24 mouse cellular contexts compared by ENCODE assay signal in genomic region chr1:105669700-105670099, GRCm38 (mm10).
"Had no signal": no experiment of that assay in that cellular context is flagged by ENCODE, and none has a peak within 500 bp of the region (broad histone marks: within the 10 kb centered on the region; RNA-seq: fewer than 3 reads in every experiment).

No protein-coding gene starts in this region.

- H3K9ac ChIP-seq: heart, embryonic 12.5 days; hindbrain, embryonic 12.5 days; hindbrain, embryonic 14.5 days; intestine, embryonic 15.5 days; limb, embryonic 13.5 days; limb, embryonic 15.5 days had no signal

- ATAC-seq: hindbrain, embryonic 16.5 days; inflammation-experienced regulatory T-cells, adult 6 months; intestine, embryonic 15.5 days; intestine, postnatal 0 days had no signal

- H3K9me3 ChIP-seq: heart, embryonic 10.5 days; heart, embryonic 12.5 days; hindbrain, embryonic 10.5 days; hindbrain, embryonic 12.5 days; intestine, embryonic 15.5 days; limb, embryonic 13.5 days; limb, embryonic 15.5 days had no signal

- H3K36me3 ChIP-seq: heart, embryonic 10.5 days; heart, embryonic 12.5 days; hindbrain, embryonic 10.5 days; hindbrain, embryonic 12.5 days; intestine, embryonic 15.5 days; limb, embryonic 13.5 days; limb, embryonic 15.5 days had no signal

- DNase-seq: gastrocnemius, adult 2 months; gastrocnemius, postnatal 10 days; gastrocnemius, postnatal 25 days; heart, adult 18-20 months; heart, postnatal 10 days; heart, postnatal 4 days; kidney, adult 18-20 months; kidney, postnatal 10 days; kidney, postnatal 25 days; kidney, postnatal 4 days; left cerebral cortex, postnatal 4 days had no signal

- H3K27ac ChIP-seq: gastrocnemius, adult 2 months; heart, embryonic 10.5 days; hindbrain, embryonic 10.5 days; hindbrain, embryonic 12.5 days; hindbrain, embryonic 14.5 days; intestine, embryonic 15.5 days; layer of hippocampus, adult 2 months; left cerebral cortex, adult 2 months; limb, embryonic 13.5 days; limb, embryonic 15.5 days had no signal

- H3K27me3 ChIP-seq: heart, embryonic 12.5 days; hindbrain, embryonic 12.5 days; intestine, embryonic 15.5 days; limb, embryonic 13.5 days; limb, embryonic 15.5 days had no signal

- H3K4me3 ChIP-seq: gastrocnemius, adult 2 months; heart, embryonic 10.5 days; heart, embryonic 12.5 days; hindbrain, embryonic 10.5 days; hindbrain, embryonic 12.5 days; intestine, embryonic 15.5 days; layer of hippocampus, adult 2 months; left cerebral cortex, adult 2 months; limb, embryonic 13.5 days; limb, embryonic 15.5 days had no signal
